Mouse (Mus musculus) lung, embryonic 16.5 days (tissue): ENCODE measurements around the gene Mical2. TPM values are rescaled to one million over a fixed set of nuclear protein-coding genes. Genes with fewer than 3 reads are reported as not detected.

Source experiments
- ATAC-seq: fragments of 200-750 bp; cut with Nextera tagmentation; 2 replicates; pipeline ENCODE4 v1.8.0; 2017; ENCODE audit warnings: low read depth, mild to moderate bottlenecking, moderate library complexity
- H3K27ac ChIP-seq: fragments of 300-500 bp; sonication (generic); 2 replicates; pipeline ENCODE4 v1.5.1; 2014; ENCODE audit warnings: mild to moderate bottlenecking, control low read depth, low read length
- H3K27me3 ChIP-seq: fragments of 300-500 bp; sonication (generic); 2 replicates; pipeline ENCODE4 v1.6.1; 2014; ENCODE audit warnings: low read depth, low read length, mixed read lengths; ENCODE audit not compliant: control insufficient read depth, insufficient read depth
- H3K36me3 ChIP-seq: fragments of 300-500 bp; sonication (generic); 2 replicates; pipeline ENCODE4 v1.6.1; 2014; ENCODE audit warnings: low read length; ENCODE audit not compliant: control insufficient read depth, insufficient read depth
- H3K4me1 ChIP-seq: fragments of 300-500 bp; sonication (generic); replicated peaks from 2 replicates; pipeline ENCODE4 v1.6.1; 2014; ENCODE audit warnings: low read length, mixed read lengths; ENCODE audit not compliant: control insufficient read depth, insufficient read depth
- H3K4me2 ChIP-seq: fragments of 300-500 bp; sonication (generic); 2 replicates; pipeline ENCODE4 v1.6.1; 2014; ENCODE audit warnings: low read depth, low read length, control low read depth
- H3K4me3 ChIP-seq: fragments of 300-500 bp; sonication (generic); 2 replicates; pipeline ENCODE4 v1.5.1; 2014; ENCODE audit warnings: mild to moderate bottlenecking, low read length, control low read depth
- H3K9ac ChIP-seq: fragments of 300-500 bp; sonication (generic); 2 replicates; pipeline ENCODE4 v1.6.1; 2014; ENCODE audit warnings: low read length, control low read depth
- H3K9me3 ChIP-seq: fragments of 300-500 bp; sonication (generic); 2 replicates; pipeline ENCODE4 v1.6.1; 2016; ENCODE audit warnings: low read length; ENCODE audit not compliant: control insufficient read depth
- WGBS: fragments of 180-500 bp; shearing (Covaris S2); extraction: QIAGEN DNeasy Blood & Tissue Kit; methylation state at CpG from one replicate; pipeline ENCODE4 v1.1.7; 2014; 5-methylcytosine and 5-hydroxymethylcytosine counted together
- polyA plus RNA-seq: library from polyadenylated mRNA; unstranded; fragments of >200 nt; fragmentation: Nextera tagmentation; extraction: Ambion mirVana; gene quantifications from 2 replicates; pipeline ENCODE4 v1.2.1, GENCODE M21; 2015

Mical2 gene
- polyA plus RNA-seq, 1 experiment from 2014 or later: 27.3 TPM

- H3K9me3 ChIP-seq: no peaks in the 10 kb centered on the region
- peaks cover 13% of the 10 kb centered on the region for H3K4me1 ChIP-seq
- WGBS: 68% methylated on average over 4 of the region's 4 CpGs
- no peak for ATAC-seq
- no peak overlapping the region for H3K4me3 ChIP-seq
- no peak overlapping the region for H3K27ac ChIP-seq
- no peak overlapping the region for H3K9ac ChIP-seq
- H3K27me3 ChIP-seq: no peaks in the 10 kb centered on the region
- H3K36me3 ChIP-seq: no peaks in the 10 kb centered on the region
- no peak overlapping the region for H3K4me2 ChIP-seq
Measured at GRCm38 (mm10) chr7:112192237-112192636, 33.4 kb upstream of the Mical2 start.

- H3K27me3 ChIP-seq: no peaks in the 10 kb centered on the region
- H3K9me3 ChIP-seq: no peaks in the 10 kb centered on the region
- H3K4me3 ChIP-seq: no peak overlapping the region
- H3K36me3 ChIP-seq: no peaks in the 10 kb centered on the region
- H3K4me2 ChIP-seq: no peak overlapping the region
- H3K27ac ChIP-seq: no peak overlapping the region
- 74% methylated on average over 5 of the region's 5 CpGs for WGBS
- H3K9ac ChIP-seq: no peak overlapping the region
- peaks cover 13% of the 10 kb centered on the region for H3K4me1 ChIP-seq
- no peak for ATAC-seq
Measured at GRCm38 (mm10) chr7:112192778-112193177, 32.9 kb upstream of the Mical2 start.

GRCm38 (mm10) chr7:112194286-112194685 lies 31.4 kb upstream of the Mical2 start:
- WGBS: 74% methylated on average over 5 of the region's 5 CpGs
- H3K27me3 ChIP-seq: no peaks in the 10 kb centered on the region
- no peak for ATAC-seq

GRCm38 (mm10) chr7:112197461-112197860 lies 28.2 kb upstream of the Mical2 start:
- WGBS: 70% methylated on average over 8 of the region's 8 CpGs
- Histone ChIP-seq H3K36me3 (no peaks in the 10 kb centered on the region), H3K4me1 (no peaks in the 10 kb centered on the region), H3K27ac (no peak overlapping the region), H3K27me3 (no peaks in the 10 kb centered on the region), H3K9me3 (no peaks in the 10 kb centered on the region), H3K9ac (no peak overlapping the region), H3K4me3 (no peak overlapping the region), H3K4me2 (no peak overlapping the region)
- ATAC-seq: no peak

More at GRCm38 (mm10) chr7:112194286-112194685, 31.4 kb upstream of the Mical2 start:
- H3K27ac ChIP-seq: no peak overlapping the region
- peaks cover 7% of the 10 kb centered on the region; the same call in 1 of the 2 replicates for H3K4me1 ChIP-seq
- no peaks in the 10 kb centered on the region for H3K36me3 ChIP-seq
- no peak overlapping the region for H3K4me2 ChIP-seq
- no peak overlapping the region for H3K9ac ChIP-seq
- H3K9me3 ChIP-seq: no peaks in the 10 kb centered on the region
- H3K4me3 ChIP-seq: no peak overlapping the region

GRCm38 (mm10) chr7:112199343-112199742 lies 26.3 kb upstream of the Mical2 start:
- 64% methylated on average over 3 of the region's 3 CpGs for whole genome bisulfite sequencing
- H3K9me3 ChIP-seq: no peaks in the 10 kb centered on the region

GRCm38 (mm10) chr7:112200761-112201160 lies 24.9 kb upstream of the Mical2 start:
- Histone ChIP-seq H3K9me3 (no peaks in the 10 kb centered on the region), H3K36me3 (no peaks in the 10 kb centered on the region), H3K9ac (no peak overlapping the region), H3K4me3 (no peak overlapping the region), H3K27me3 (no peaks in the 10 kb centered on the region), H3K4me2 (no peak overlapping the region), H3K4me1 (peaks cover 7% of the 10 kb centered on the region), H3K27ac (no peak overlapping the region)
- ATAC-seq: no peak
- WGBS: 47% methylated on average over 4 of the region's 4 CpGs

More at GRCm38 (mm10) chr7:112199343-112199742, 26.3 kb upstream of the Mical2 start:
- H3K36me3 ChIP-seq: no peaks in the 10 kb centered on the region
- no peak overlapping the region for H3K4me2 ChIP-seq
- H3K4me1 ChIP-seq: peaks cover 5% of the 10 kb centered on the region
- H3K27me3 ChIP-seq: no peaks in the 10 kb centered on the region
- no peak overlapping the region for H3K27ac ChIP-seq
- H3K9ac ChIP-seq: no peak overlapping the region
- ATAC-seq: no peak
- no peak overlapping the region for H3K4me3 ChIP-seq

GRCm38 (mm10) chr7:112202194-112202593 lies 23.5 kb upstream of the Mical2 start:
- H3K9ac ChIP-seq: no peak overlapping the region
- no peak overlapping the region for H3K4me3 ChIP-seq
- no peaks in the 10 kb centered on the region for H3K27me3 ChIP-seq
- H3K36me3 ChIP-seq: no peaks in the 10 kb centered on the region
- H3K4me1 ChIP-seq: peaks cover 7% of the 10 kb centered on the region
- no peak overlapping the region for H3K4me2 ChIP-seq
- ATAC-seq: no peak
- no peak overlapping the region for H3K27ac ChIP-seq
- 37% methylated on average over 4 of the region's 4 CpGs for WGBS
- H3K9me3 ChIP-seq: no peaks in the 10 kb centered on the region

GRCm38 (mm10) chr7:112202843-112203242 lies 22.8 kb upstream of the Mical2 start:
- Histone ChIP-seq H3K9me3 (no peaks in the 10 kb centered on the region), H3K4me2 (no peak overlapping the region), H3K27me3 (no peaks in the 10 kb centered on the region), H3K4me3 (no peak overlapping the region), H3K9ac (no peak overlapping the region), H3K36me3 (no peaks in the 10 kb centered on the region), H3K27ac (no peak overlapping the region), H3K4me1 (peaks cover 7% of the 10 kb centered on the region)
- 81% methylated on average over 5 of the region's 5 CpGs for whole genome bisulfite sequencing
- no peak for ATAC-seq

- H3K27ac ChIP-seq: no peak overlapping the region
- ATAC-seq: no peak
- no peaks in the 10 kb centered on the region for H3K27me3 ChIP-seq
- 62% methylated on average over 5 of the region's 5 CpGs for WGBS
- H3K36me3 ChIP-seq: no peaks in the 10 kb centered on the region
- no peak overlapping the region for H3K4me2 ChIP-seq
- H3K4me3 ChIP-seq: no peak overlapping the region
- H3K9me3 ChIP-seq: no peaks in the 10 kb centered on the region
- no peak overlapping the region for H3K9ac ChIP-seq
- peaks cover 11% of the 10 kb centered on the region for H3K4me1 ChIP-seq
Measured at GRCm38 (mm10) chr7:112203937-112204336, 21.7 kb upstream of the Mical2 start.
